Mouse (Mus musculus) C2C12 (cell line): Measurements from ENCODE around the gene Trim46. TPM values are rescaled to one million over a fixed set of nuclear protein-coding genes. Genes with fewer than 3 reads are reported as not detected.

Experiments used
- H3K27me3 ChIP-seq: one replicate; pipeline ENCODE4 v1.6.1; 2011; ENCODE audit not compliant: control insufficient read depth, insufficient read depth, insufficient read length
- H3K36me3 ChIP-seq: one replicate; pipeline ENCODE4 v1.6.1; 2011; ENCODE audit not compliant: control insufficient read depth, insufficient read depth
- H3K4me3 ChIP-seq: one replicate; pipeline ENCODE4 v1.5.1; 2011; ENCODE audit warnings: mild to moderate bottlenecking, control low read depth; ENCODE audit not compliant: poor library complexity, insufficient read depth, severe bottlenecking
- H3K79me2 ChIP-seq: one replicate; pipeline ENCODE4 v1.6.1; 2011; ENCODE audit not compliant: control insufficient read depth, insufficient read depth
- H3K79me3 ChIP-seq: one replicate; pipeline ENCODE4 v1.6.1; 2011; ENCODE audit warnings: low read depth, control low read depth
- H3ac ChIP-seq: one replicate; pipeline ENCODE3; 2011; ENCODE audit warnings: low read depth; ENCODE audit not compliant: control insufficient read depth, insufficient read length
- CEBPB ChIP-seq: IDR thresholded peaks from one replicate; pipeline ENCODE4 v1.6.1; 2011; ENCODE audit warnings: low read depth, mild to moderate bottlenecking, control low read depth, moderate library complexity
- CTCF ChIP-seq: IDR thresholded peaks from one replicate; pipeline ENCODE4 v1.5.1; 2011; ENCODE audit not compliant: control insufficient read depth, insufficient read depth, insufficient read length
- FOSL1 ChIP-seq: IDR thresholded peaks from one replicate; pipeline ENCODE4 v1.8.0; 2011; ENCODE audit warnings: mild to moderate bottlenecking, low read length; ENCODE audit not compliant: poor library complexity, insufficient read depth, severe bottlenecking
- MAX ChIP-seq: IDR thresholded peaks from one replicate; pipeline ENCODE4 v1.6.1; 2011; ENCODE audit warnings: mild to moderate bottlenecking, control low read depth
- MYOD1 ChIP-seq: IDR thresholded peaks from one replicate; pipeline ENCODE4 v1.6.1; 2011; ENCODE audit warnings: low read depth; ENCODE audit not compliant: control insufficient read depth, insufficient read length
- MYOG ChIP-seq: IDR thresholded peaks from one replicate; pipeline ENCODE4 v1.6.1; 2011; ENCODE audit not compliant: control insufficient read depth, insufficient read length; ENCODE audit errors: extremely low read depth
- USF1 ChIP-seq: IDR thresholded peaks from one replicate; pipeline ENCODE4 v1.6.1; 2011; ENCODE audit warnings: low read depth, mild to moderate bottlenecking, control low read depth, moderate library complexity
- polyA plus RNA-seq: library from polyadenylated mRNA; unstranded; fragments of >200 nt; fragmentation: generic; extraction: Trizol; gene quantifications from one replicate; pipeline ENCODE4 v1.2.1, GENCODE M21; 2012; ENCODE audit warnings: missing spikeins

Trim46 gene
- polyA plus RNA-seq, 1 experiment: 11.0 TPM

DNA sequence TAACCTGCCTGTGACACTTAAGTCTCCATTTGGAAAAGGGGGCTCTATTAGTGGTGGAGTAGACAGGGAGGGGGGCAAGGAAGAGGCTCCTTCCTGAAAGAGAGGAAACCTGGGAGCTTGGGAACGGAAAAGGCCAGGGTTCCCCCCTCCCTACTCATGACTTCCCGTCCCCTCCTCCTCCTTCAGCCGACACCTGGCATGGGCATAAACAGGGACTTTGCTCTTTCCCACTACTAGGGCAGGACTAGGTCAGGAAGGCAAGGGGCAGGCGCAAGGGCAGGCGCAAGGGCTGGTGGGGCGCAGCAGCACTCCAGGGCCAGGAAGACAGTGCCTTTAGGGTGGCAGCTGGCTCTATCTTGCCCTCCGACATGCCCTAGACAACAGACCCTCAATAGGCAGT, 32.0 kb upstream of the Trim46 start:
- Histone ChIP-seq H3K36me3 (peaks cover 8% of the 10 kb centered on the region), H3K4me3 (peak overlapping the region; percentile 45), H3K79me3 (peaks cover 12% of the 10 kb centered on the region), H3K79me2 (peaks cover 32% of the 10 kb centered on the region), H3K27me3 (no peaks in the 10 kb centered on the region), H3ac (peak overlapping the region; percentile 87)
- TF ChIP-seq CTCF: no peak
- TF ChIP-seq FOSL1: no peak
- no peak for TF ChIP-seq MAX
- TF ChIP-seq CEBPB: no peak
- no peak for TF ChIP-seq MYOG
- TF ChIP-seq USF1: no peak
- no peak for TF ChIP-seq MYOD1

DNA sequence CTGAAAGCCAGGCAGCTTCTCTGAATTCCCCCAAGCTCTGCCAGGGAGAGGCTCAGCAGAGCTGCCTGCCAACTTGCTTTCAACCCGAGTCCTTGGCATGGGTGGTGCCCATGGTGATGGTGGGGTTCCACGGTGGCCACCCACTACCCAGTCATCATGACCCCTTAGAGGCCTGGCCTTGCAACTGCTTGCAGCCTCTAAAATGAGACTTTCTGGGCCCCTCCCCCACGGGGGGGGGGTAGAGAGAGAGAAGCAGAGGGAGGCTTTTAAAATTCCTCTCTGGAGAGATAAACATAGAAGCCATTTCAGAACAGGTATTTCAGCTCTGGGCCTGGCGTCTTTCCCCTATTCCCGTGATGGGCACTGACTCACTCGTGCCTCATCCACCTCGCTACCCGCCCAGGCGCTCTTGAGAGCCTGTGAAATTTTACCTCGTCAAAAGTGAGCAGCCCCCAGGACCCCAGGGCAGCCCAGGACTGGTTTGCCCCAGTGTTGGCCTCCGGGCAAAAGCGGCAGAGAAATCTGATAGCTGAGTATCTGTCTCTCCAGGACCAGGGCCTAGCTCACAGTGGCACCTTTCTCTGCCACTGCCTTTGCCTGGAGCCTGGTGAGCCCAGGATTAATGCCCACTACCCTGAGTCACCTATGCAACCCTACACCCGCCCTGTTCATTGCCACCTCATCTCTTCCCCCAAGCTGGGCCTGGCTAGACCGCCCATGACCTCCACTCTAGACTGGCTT, 31.3 kb upstream of the Trim46 start:
- Histone ChIP-seq H3K79me2 (peaks cover 32% of the 10 kb centered on the region), H3ac (peak overlapping the region; percentile 87), H3K27me3 (no peaks in the 10 kb centered on the region), H3K36me3 (peaks cover 13% of the 10 kb centered on the region), H3K79me3 (peaks cover 12% of the 10 kb centered on the region), H3K4me3 (peak overlapping the region; percentile 45)
- TF ChIP-seq CTCF: no peak
- no peak for TF ChIP-seq MYOD1
- no peak for TF ChIP-seq USF1
- no peak for TF ChIP-seq FOSL1
- TF ChIP-seq CEBPB: no peak
- TF ChIP-seq MYOG: no peak
- TF ChIP-seq MAX: no peak

DNA sequence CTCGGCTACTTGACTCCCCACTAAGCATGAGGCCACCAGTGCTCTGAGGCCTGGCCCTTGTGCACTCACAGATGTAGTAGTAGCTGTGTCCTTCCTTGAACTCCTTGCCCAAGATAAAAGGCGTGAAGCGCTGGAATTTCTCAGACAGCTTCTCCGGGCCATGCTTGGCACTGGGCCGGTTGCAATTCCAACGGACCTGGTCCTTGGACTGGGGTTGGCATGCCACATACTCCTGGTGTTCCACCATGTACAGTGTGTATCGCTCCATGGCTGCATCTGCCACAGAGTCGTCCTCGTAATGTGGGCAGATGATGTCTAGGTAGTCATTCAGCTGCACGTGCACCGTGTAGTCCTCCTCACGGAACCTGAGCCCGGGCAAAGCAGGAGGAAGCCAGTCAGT, 30.0 kb upstream of the Trim46 start:
- H3K4me3 ChIP-seq: no peak overlapping the region
- TF ChIP-seq USF1: no peak
- no peak for TF ChIP-seq MYOD1
- no peak for TF ChIP-seq MAX
- TF ChIP-seq CEBPB: no peak
- TF ChIP-seq CTCF: no peak
- TF ChIP-seq MYOG: no peak
- TF ChIP-seq FOSL1: no peak
- no peak overlapping the region for H3ac ChIP-seq
- peaks cover 12% of the 10 kb centered on the region for H3K79me3 ChIP-seq
- no peaks in the 10 kb centered on the region for H3K27me3 ChIP-seq
- H3K79me2 ChIP-seq: peaks cover 32% of the 10 kb centered on the region
- peaks cover 21% of the 10 kb centered on the region for H3K36me3 ChIP-seq

DNA sequence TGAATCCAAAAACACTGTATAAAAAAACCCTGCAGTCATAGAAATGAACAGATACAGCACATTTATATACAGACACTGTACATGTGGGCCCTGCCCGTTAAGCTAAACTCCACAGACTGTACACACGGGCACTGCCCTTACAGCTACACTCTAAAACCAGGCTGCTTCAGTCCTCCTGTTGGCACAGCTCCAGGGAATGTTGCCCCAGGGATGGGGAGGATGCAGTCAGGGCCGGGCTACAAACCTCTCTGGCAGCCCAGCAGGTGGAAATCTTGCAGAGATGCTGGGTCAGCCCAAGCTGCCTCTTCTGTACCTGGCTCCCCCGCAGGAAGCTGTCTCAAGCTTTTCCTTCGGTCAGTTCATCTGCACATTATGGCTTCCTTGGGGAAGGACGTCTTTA, 25.7 kb upstream of the Trim46 start:
- no peak for TF ChIP-seq MAX
- TF ChIP-seq CEBPB: no peak
- TF ChIP-seq MYOG: no peak
- TF ChIP-seq FOSL1: no peak
- TF ChIP-seq CTCF: no peak
- TF ChIP-seq MYOD1: no peak
- Histone ChIP-seq H3K79me2 (peaks cover 40% of the 10 kb centered on the region), H3K4me3 (no peak overlapping the region), H3K79me3 (peaks cover 7% of the 10 kb centered on the region), H3K27me3 (no peaks in the 10 kb centered on the region), H3K36me3 (peaks cover 29% of the 10 kb centered on the region), H3ac (no peak overlapping the region)

DNA sequence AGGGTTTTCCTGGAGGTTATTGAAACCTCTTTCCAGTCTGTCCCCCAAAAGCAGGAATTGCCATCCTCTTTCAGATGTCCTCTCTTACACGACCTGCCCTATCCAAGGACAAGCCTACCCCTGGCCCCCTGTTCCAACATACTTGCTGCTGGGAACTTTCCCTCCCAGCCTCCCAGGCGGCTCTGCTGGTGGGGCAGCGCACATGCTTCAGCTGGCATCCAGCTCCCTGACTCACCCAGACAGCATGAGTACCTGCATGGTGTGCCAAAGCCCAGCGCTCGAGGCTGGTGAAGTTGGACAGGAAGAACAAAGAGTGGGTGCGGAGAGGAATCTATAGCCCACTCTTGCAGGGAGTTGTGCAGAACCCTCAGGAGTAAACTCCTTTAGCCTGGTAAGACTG, 24.8 kb upstream of the Trim46 start:
- Histone ChIP-seq H3ac (no peak overlapping the region), H3K36me3 (peaks cover 29% of the 10 kb centered on the region), H3K79me2 (peaks cover 38% of the 10 kb centered on the region), H3K4me3 (no peak overlapping the region), H3K79me3 (peaks cover 8% of the 10 kb centered on the region), H3K27me3 (no peaks in the 10 kb centered on the region)
- TF ChIP-seq MAX (peak; percentile 95), MYOD1 (no peak), USF1 (no peak), CEBPB (no peak), FOSL1 (no peak)
